Mouse (Mus musculus) cerebellum, adult 2 months (tissue): ENCODE results near the gene Adgrv1.

Experiments used
- CTCF ChIP-seq: fragments of 200-500 bp; IDR thresholded peaks from 2 replicates; pipeline ENCODE4 v1.5.1; 2011; ENCODE audit warnings: low read depth, mild to moderate bottlenecking, control low read depth, low read length, moderate library complexity, borderline replicate concordance; ENCODE audit not compliant: insufficient read depth
- POLR2A ChIP-seq: fragments of 200-500 bp; IDR thresholded peaks from 2 replicates; pipeline ENCODE4 v1.6.1; 2011; ENCODE audit warnings: low read length, control low read depth, borderline replicate concordance; ENCODE audit not compliant: insufficient read depth

DNA sequence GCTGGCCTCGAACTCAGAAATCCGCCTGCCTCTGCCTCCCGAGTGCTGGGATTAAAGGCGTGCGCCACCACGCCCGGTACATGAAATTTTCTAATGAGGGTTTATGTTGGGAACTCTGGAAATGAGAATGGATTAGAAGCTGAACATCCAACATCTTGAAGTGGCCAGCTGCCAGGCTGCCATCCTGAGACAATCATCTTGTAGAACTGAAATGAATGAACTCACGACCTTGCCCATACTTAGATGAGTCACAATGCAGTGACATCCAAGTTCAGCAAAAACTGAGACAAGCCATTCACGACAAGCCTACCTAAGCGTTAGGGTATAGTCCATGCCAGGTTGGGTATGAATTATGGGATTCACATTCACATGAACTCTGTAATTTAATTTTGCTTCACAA, 393.1 kb downstream of the Adgrv1 start:
- TF ChIP-seq CTCF: no peak
- no peak for TF ChIP-seq POLR2A
